Mouse (Mus musculus) layer of hippocampus, adult 8-10 months (tissue): ENCODE results near the gene Tex33. TPM values are rescaled to one million over a fixed set of nuclear protein-coding genes. Genes with fewer than 3 reads are reported as not detected.
A peak's percentile ranks its signal among the peaks of the same experiment; 100 is the strongest.
"Not testable (repeated sequence)": the region's sequence is repeated elsewhere in the genome, so short reads cannot be mapped to it uniquely, and the experiment has no call there.

Experiments used
- DNase-seq, 2 experiments: peaks; one replicate each; pipeline ENCODE4 v3.0.0; 2022; ENCODE audit warnings: low spot score in 2 of 2
- total RNA-seq, 4 experiments: library from RNA; stranded (reverse); gene quantifications; 2 replicates each; pipeline ENCODE4 v1.2.4; 2022

The Tex33 gene
- total RNA-seq, 4 experiments from 2014 or later = not detected

GRCm38 (mm10) chr15:78378556-78378955, 17.2 kb downstream of the Tex33 start:
- no peak for DNase-seq

GRCm38 (mm10) chr15:78377859-78378258, 17.9 kb downstream of the Tex33 start:
- DNase-seq = no peak

- DNase-seq = no peak
Observed at GRCm38 (mm10) chr15:78374204-78374603, 21.5 kb downstream of the Tex33 start.

GRCm38 (mm10) chr15:78372796-78373195, 22.9 kb downstream of the Tex33 start:
- DNase-seq = no peak

- peak; percentile 36 to 68 for DNase-seq
Observed at GRCm38 (mm10) chr15:78369641-78370040, 26.1 kb downstream of the Tex33 start.

GRCm38 (mm10) chr15:78368926-78369346, 26.8 kb downstream of the Tex33 start:
- DNase-seq = peak in 1 of 2 experiments; percentile 30

- DNase-seq = no peak
Observed at GRCm38 (mm10) chr15:78367811-78368210, 27.9 kb downstream of the Tex33 start.

- peak in 1 of 2 experiments; percentile 26 for DNase-seq
Observed at GRCm38 (mm10) chr15:78366875-78367274, 28.8 kb downstream of the Tex33 start.

- no peak for DNase-seq
Observed at GRCm38 (mm10) chr15:78365916-78366315, 29.8 kb downstream of the Tex33 start.

GRCm38 (mm10) chr15:78355548-78355947, 40.2 kb downstream of the Tex33 start:
- no peak for DNase-seq

GRCm38 (mm10) chr15:78354958-78355357, 40.8 kb downstream of the Tex33 start:
- DNase-seq = peak in 1 of 2 experiments; percentile 54

- no peak for DNase-seq
Observed at GRCm38 (mm10) chr15:78351586-78352165, 44.0 kb downstream of the Tex33 start.

GRCm38 (mm10) chr15:78344567-78344966, 51.1 kb downstream of the Tex33 start:
- DNase-seq = no peak

- DNase-seq = no peak
Observed at GRCm38 (mm10) chr15:78343683-78344082, 52.0 kb downstream of the Tex33 start.

GRCm38 (mm10) chr15:78340919-78341318, 54.8 kb downstream of the Tex33 start:
- DNase-seq = not testable (repeated sequence)

- DNase-seq = peak; percentile 52 to 64
Observed at GRCm38 (mm10) chr15:78339627-78340423, 55.9 kb downstream of the Tex33 start.

GRCm38 (mm10) chr15:78334380-78334779, 61.3 kb downstream of the Tex33 start:
- no peak for DNase-seq

GRCm38 (mm10) chr15:78332981-78333380, 62.7 kb downstream of the Tex33 start:
- no peak for DNase-seq

GRCm38 (mm10) chr15:78331523-78332340, 64.0 kb downstream of the Tex33 start:
- DNase-seq = no peak

- DNase-seq = no peak
Observed at GRCm38 (mm10) chr15:78330706-78331105, 65.0 kb downstream of the Tex33 start.

GRCm38 (mm10) chr15:78329972-78330371, 65.7 kb downstream of the Tex33 start:
- DNase-seq = not testable (repeated sequence)
